Mouse (Mus musculus) large intestine, adult 2 months (tissue): ENCODE measurements at regions not wholly inside any gene's neighbourhood (a gene's known extent, or its start where the extent isn't known, plus 50 kb on each side); places are given as distances from the start of the nearest gene placed in this dataset.

ENCODE experiments used
- DNase-seq: peaks from one replicate; pipeline ENCODE4 v3.0.0-alpha.2; 2012; ENCODE audit warnings: low read depth, low spot score
- WGBS: fragments of 180-500 bp; shearing (Covaris S2); methylation state at CpG from one replicate; pipeline ENCODE4 v1.1.7; 2018; 5-methylcytosine and 5-hydroxymethylcytosine counted together

DNA sequence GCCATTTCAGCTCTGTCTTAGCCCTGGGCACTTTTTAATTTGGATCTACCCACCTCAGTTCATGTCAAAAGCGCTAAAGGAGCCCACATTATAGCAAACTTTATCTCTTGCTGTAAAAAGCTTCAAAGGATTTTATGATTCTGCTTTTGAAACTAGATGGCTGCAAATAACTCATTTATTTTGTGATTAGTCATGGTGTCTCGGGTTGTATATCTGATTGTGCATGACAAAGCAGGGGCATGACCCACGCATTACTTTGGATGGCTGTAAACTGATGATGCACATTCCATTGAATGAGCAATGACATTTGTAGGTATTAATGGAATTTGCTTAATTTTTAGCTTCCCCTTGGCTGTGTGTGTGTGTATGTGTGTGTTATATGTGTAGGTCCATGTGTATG lies 249.4 kb upstream of the Habp2 start:
- no peak for DNase-seq
- 60% methylated on average over 3 of the region's 3 CpGs for WGBS

DNA sequence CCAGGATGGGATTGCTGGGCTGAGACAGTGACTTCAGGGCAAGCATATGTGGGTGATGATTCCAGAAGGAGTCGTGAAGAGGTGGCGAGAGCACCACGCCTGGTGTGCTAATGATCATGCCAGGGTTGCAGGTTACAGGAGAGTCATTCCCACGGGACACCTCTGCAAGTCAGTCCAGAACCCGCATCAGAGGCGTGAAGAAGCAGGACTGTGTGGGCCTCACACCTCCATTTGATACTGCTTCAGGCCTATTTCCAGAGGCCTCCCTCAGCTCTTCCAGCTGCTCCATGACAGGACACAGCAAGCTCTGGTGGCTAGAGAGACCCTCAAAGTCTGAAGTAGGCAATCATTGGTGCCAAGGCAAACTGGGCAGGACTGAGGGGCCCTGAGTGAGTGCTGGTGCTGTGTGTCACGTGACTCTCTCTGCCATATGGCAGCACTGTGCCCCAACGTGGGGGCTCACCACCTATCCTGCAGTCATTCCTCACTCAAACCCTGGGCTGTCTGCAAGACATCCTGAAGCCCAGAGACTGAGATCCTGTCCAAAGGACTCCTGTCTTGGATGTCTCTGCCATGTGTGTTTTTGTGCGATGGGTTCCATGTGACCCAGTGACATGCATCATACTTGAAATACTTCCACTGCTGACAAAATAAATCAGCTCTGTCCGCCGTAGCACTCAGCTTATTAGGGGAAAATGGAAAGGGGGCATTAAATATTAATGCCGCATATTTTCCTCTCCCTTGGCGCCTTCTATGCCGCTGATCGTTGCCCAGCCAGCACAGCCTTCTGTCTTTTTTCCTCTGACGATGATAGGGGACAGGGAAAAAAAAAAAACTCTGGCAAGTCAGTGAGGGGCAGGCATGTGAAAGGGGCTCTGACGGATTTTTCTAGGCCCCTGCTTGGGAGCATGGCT lies 247.6 kb upstream of the Habp2 start:
- DNase-seq = no peak
- 80% methylated on average over 17 of the region's 17 CpGs for WGBS

DNA sequence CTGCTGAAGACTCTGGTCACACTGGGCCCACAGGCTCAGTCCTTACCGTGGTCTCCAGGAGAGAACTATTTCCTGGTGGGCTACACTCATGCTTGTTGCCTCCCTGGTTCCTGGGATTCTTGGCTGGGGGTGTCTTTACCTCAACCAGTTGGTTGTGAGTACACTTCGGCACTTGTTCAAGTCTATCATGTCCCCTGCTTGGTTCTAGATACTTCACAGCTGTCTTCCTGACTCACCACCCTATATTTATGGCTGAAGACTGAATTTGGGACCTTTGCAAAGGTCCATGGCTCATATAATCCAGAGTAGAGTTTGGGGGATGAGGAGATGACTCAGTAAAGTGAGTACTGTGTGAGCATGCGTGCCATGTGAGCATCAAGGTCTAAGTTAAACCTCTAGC lies 245.0 kb upstream of the Habp2 start:
- no peak for DNase-seq
- WGBS = 90% methylated on average over 3 of the region's 3 CpGs

DNA sequence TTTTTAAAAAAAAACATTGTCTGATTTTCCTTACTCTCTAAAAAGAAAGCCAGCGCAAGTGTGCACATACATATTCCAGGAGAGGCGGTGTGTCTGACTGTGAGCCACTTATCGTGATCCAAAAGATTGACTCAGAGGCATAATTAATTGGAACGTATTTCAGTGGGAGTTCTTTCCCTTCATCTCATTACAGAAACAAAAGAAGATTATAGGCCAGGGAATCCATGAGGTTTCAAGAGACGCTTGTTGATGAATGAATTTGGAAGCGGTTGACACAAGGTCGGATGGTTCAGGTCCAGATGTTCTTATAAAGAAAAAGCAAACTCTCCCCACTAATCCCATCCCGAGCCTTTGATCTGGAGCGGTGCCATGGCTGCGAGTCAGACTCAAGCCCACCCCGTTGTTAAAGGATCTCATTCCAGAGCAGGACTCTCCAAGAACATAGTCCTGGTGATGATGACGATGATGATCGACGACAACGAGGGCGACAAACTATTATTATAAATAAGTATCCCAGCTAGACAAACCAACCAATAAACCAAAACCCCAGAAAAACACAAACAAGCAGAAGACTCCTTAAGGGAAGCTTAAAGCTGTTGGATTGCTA lies 240.1 kb upstream of the Habp2 start:
- no peak for DNase-seq
- 79% methylated on average over 16 of the region's 16 CpGs for WGBS

DNA sequence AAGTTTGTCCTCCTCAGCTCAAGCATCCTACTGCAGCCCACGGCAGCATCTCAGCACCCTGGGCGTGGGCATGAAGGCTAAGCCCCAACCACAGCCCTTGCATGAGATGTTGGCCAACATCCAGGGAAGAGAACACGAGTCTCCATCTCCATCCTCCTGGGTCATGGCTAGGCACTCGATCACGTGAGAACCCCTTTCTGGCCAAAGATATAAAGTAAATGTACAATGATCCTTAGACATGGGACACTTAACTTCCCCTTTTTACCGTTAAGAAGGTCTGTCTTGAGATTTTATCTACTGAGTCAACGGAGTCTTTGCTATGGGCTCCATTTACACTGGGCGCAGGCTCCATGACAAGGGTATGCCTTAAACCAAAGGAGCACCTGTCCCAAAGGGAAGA lies 232.8 kb upstream of the Habp2 start:
- DNase-seq = no peak
- WGBS = 80% methylated on average over 8 of the region's 8 CpGs

DNA sequence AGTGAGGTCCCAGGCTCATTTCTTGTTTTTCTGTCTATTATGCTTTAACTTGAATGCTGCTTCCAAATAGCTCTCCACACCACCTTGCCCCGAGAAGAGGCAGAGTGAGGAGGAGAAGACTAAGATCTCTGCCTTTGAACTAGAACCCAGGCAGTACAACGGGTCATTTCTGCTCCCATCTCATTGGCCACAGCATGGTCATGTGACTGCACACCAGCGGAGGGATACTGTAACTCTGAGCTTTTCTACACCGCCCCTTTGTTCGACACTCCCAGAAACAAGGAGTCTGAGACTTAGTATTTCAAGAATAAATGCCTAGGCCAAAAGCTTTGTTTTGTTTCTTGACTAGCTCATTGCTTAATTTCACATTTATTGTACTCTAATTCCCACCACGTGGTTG lies 230.5 kb upstream of the Habp2 start:
- 80% methylated on average over 6 of the region's 6 CpGs for WGBS
- no peak for DNase-seq

DNA sequence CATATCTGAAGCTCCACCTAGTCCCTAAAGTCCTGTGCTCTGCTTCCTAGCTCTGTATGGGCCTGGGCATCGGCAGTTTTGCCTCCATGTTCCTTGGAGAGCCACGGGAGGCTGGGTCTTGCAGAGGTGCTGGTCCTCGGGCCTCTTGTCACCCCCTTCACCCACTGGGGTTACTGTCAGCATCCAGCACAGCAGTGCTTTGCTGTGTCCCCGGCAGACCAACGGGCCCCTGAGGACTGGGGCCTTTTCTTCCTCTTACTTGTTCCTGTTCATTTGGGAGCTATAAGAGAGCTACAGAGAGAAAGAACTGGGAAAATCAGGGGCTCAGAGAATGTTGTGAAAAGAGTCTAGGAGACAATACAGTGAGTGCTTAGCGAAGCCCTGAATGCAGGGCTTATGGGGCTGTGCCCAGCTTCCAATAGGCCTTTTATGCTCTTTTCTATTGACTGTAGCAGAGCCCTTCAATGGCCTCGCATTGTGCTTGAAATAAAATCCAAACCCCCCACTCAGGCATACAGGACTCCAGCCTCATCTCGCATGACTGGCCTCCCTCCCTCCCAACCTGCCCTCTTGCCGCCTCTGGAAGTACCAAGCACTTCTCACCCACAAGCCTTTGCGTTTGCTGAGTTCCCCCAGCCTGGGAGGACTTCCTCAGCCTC lies 224.9 kb upstream of the Habp2 start:
- 71% methylated on average over 10 of the region's 10 CpGs for WGBS

DNA sequence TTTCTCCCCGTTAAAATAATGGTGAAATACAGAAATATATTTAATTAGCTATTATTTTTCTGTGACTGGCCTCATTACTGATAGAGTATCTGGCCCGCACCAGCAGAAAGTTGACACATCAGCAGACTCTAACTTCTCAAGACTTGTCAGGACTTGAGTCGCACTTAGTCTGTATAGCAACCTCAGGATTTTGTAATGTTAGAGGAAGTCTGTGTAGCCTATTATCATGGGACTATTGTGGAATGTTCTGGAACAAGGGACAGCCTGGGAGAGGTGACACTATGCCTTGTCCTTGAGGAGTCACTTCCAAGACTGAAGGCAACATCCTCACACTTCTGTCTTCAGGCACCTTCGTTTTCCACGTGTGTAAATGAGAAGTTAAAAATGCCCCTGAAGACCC lies 223.8 kb upstream of the Habp2 start:
- no peak for DNase-seq
- WGBS = 70% methylated on average over 5 of the region's 5 CpGs

More for the DNA sequence above, 224.9 kb upstream of the Habp2 start:
- no peak for DNase-seq

DNA sequence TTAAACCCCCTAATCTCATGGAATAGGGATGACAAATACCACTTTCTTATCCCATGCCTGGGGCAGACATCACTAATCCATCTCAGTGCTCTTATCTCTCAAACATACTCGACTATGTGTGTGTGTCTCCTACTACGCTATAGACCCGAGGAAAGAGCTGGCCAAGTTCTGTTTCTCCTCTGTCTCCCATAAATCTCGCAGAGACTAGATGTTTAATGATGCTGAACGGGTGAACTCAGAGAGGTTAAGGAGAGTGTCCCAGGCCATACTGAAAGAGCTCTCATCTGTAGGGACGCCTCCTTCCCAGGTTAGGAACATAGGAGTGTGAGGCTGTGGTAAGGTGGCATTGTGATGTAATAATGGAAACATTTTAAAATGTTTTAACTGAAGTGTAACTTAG lies 221.2 kb upstream of the Habp2 start:
- DNase-seq = no peak
- 46% methylated on average over 6 of the region's 6 CpGs for WGBS

DNA sequence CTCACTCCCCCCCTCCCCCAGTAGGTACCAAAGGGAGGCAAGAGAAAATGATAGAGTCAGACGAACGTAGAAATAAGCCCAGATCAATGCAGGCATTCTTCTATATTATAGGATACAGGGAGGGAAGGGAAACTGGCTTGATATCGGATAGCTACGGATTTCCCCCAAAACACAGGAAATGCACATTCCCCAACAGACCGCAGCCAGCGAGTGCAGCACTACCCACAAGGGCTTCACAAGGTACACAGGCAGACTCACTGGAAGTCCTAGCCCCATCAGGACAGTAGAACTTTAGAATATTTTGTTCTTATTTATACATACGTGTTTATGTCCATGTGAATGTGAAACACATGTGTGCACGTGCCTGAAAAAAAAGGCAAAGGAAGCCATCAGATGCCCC lies 218.8 kb upstream of the Habp2 start:
- WGBS = 76% methylated on average over 8 of the region's 8 CpGs
- DNase-seq = no peak

DNA sequence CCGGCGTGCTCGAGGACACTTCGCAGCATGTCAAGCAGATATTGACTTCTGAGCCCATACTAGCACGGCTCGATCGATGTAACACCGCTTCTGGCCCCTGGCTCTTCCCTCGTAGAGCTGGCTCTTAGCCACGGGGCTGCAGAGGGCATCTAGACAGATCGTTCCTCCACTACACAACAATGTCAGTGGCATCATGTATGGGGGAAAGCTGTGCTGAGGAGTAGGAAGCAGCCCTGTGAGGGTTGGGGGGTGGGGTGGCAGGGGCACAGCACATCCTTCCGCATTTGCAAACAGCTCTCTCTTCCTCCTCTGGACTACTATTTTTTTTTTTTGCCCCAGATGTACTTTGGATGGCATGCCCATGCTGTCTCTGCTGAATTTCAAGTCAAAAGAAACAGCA lies 218.1 kb upstream of the Habp2 start:
- no peak for DNase-seq
- 72% methylated on average over 12 of the region's 12 CpGs for WGBS

DNA sequence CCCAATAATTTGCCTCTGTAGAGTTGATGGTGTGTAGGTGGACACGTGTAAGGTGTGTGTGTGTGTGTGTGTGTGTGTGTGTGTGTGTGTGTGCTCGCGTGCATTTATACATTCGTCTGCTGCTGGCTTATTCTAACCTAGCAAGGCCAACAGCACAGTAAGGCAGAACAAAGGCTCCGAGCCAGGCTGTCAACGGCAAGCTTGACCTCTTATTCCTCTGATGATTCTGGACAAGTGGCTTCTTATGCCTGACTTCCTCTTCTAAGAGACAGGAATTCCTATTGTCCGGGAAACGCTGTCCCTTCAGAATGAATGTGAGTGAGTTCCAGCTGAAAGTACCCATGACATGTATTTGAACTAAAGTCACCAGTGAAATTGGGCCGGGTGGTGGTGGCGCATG lies 217.7 kb upstream of the Habp2 start:
- DNase-seq = no peak
- 75% methylated on average over 10 of the region's 10 CpGs for WGBS

DNA sequence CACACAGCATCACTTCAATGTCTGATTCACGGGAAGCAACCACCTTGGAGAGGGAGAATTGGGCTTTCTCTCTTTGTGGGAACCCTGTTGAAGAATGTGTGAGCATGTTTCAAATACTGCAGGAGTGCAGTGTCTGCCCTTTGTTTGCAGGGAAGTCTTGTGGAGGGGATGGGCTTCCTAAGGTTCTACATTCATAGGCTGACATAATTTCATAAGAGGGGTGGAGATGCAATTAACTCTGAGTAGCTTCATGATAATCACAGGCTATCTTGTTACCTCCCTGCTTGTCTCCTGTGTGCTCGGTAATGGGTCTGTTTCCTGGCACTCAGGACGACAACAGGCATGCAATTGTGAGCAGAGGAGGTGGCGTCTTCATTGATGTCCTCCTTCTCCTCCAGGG lies 215.6 kb upstream of the Habp2 start:
- no peak for DNase-seq

DNA sequence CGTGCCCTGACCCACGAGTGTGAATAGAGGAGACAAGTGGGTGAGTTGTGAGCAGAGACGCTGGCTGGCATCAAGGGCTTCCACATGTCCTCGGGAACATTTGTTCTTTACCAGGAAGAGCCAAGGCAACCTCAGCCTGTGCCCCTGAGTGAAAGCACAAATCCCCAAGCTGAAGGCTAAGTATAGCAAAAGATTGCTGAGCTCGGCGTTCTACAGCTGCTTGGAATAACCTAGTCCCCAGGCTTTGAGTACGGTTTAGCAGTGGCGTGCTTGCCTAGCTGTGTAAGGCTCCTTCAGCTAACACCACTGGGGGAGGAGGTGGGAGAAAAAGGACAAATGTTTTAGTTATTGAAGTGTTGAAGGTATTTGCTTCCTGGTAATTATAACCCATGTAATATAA lies 210.8 kb upstream of the Habp2 start:
- DNase-seq = no peak

More for the DNA sequence above, 215.6 kb upstream of the Habp2 start:
- 39% methylated on average over 4 of the region's 4 CpGs for WGBS

DNA sequence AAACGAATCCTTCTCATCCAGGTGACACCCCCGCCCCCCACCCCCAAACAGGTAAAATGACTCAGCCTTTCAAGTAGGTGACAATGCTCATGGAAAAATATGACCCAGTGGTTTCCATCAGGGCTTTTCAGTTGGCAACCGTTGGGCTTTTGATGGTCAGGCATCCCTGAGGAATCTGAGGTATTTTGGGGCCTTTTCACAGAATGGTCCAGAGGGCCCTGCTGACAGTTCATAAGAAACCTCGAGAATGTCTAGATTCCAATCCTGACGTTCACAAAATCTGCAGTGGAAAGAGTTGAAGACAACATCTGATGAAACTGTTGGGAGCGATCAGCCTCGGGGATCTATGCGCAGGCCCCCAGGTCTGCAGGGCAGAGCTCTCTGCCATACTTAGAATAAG lies 209.4 kb upstream of the Habp2 start:
- no peak for DNase-seq
- WGBS = 76% methylated on average over 8 of the region's 8 CpGs

More for the DNA sequence above, 210.8 kb upstream of the Habp2 start:
- 87% methylated on average over 8 of the region's 8 CpGs for WGBS

DNA sequence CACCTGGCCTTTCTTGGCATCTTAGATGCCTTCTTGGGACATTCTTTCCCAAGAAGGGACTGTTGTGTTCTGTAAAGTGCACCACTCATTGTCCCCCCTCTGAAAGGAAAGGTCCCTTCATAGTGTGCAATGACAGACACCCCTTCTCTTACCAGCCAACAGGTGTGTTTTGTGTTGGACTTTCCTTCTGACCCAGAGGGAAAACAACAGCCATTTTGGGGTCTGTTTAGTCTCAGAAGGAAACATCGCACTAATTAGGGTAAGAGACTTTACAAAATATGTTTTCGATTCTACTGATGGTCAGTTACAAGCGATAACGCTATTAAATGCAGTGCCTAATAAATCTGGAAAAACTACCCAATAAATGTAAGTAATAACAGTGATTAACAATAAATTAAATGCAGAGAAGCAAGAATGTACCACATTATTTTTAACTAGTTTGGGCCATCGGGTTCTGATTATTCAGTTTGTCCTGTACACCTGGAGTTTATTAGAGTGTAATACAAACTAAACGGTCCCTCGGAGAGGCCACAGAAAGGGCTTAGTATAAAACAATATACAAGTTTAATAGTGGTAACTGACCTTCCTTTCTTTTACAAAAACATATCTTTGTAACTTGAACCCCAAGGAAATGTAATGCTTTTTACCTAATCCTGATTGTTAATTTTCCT lies 200.4 kb upstream of the Habp2 start:
- DNase-seq = no peak
- 81% methylated on average over 7 of the region's 7 CpGs for WGBS

DNA sequence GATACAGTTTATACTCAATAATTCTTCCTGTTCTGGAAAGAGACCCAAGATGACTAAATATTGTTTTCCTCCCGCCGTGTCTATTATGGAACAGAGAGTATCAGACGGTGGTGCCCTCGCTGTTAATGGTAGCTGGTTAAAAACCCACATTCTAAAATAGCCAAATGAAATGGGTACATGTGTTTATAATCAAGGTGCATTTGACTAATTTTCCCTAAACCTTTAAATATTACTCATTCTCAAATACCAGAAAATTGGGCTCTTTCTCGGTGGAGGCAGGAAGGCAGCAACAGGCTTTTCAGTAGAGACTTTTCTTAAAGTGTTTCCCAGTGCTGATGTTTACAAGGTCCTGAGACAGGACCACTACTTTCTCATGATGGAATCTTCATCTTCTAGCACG lies 199.8 kb upstream of the Habp2 start:
- no peak for DNase-seq
- WGBS = 78% methylated on average over 6 of the region's 6 CpGs

DNA sequence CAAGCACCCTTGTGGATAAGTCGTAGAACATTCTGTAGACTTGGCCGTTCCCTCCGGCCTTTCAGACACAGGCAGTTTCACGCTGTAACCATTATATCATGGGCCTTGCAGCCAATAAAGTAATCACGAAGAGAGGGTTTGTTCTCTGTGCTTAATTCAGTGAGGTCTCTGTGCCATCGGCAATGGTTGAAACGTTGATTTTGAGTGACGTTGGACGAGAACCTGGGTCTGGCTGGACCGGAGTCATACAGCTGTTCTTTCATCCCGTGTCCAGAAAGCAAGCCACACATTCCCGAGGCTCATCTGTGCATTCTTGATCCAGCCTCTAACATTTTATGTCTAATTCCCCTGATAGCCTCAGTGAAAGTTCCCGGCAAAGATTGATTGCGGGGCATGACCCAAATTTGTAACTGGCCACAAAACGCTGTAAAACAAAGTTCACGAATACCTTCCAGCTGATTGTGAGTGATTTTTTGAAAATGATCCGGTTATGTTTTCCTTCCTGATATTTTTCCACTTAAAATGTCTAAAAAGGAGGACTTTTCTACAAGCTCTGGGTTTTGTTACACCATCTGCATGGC lies 197.1 kb upstream of the Habp2 start:
- no peak for DNase-seq
- WGBS = 85% methylated on average over 17 of the region's 17 CpGs

DNA sequence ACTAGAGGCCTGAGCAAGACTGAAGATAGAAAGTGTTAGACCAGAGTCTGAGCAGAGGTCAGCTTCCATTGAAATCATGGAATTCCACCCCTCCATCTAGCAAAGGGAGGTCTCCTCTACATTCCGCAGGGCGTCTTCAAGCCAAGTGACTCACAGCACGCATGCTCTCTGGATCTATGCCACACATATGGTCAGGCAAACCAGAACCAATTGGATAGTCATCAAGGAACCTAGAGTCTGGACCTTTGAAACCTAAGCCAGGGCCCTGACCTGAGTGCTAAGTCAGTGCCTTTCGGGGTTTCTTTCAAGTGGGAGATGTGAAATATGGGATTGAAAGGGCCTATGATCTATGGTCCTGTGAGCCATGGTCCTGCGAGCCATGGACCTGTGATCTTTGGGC lies 195.4 kb upstream of the Habp2 start:
- no peak for DNase-seq
- WGBS = 90% methylated on average over 5 of the region's 5 CpGs

DNA sequence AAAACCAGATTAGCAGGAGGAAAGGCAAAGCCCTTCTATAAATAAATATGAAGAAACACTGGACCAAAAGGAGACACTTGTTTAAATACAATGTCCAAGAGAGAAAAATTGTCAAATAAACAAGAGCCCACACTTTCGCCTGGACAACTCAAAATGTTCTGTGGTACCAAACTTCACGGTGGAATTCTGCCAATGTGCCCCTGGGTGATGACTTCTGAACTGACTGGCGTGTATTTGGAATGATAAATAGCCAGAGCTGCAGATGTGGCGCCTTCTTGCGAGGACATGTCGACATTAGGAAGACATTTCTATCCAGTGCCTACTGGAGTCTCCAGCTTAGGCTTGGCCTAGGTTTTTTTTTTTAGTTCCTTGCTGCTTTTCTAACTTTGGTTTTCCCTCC lies 191.1 kb upstream of the Habp2 start:
- WGBS = 69% methylated on average over 6 of the region's 6 CpGs

More for the DNA sequence above, 191.1 kb upstream of the Habp2 start:
- no peak for DNase-seq
